ENCODE assay signal across 11 mouse cellular contexts in genomic region chr4:133863795-133864379, GRCm38 (mm10). TPM values are rescaled to one million over a fixed set of nuclear protein-coding genes. Genes with fewer than 3 reads are reported as not detected.
A peak's percentile ranks its signal among the peaks of the same experiment; 100 is the strongest.
DNase-seq lines count a peak whose midpoint lies in the region; ATAC-seq lines count a peak whose summit lies in the region.
"Had no signal": no experiment of that assay in that cellular context is flagged by ENCODE, and none has a peak within 500 bp of the region (broad histone marks: within the 10 kb centered on the region; RNA-seq: fewer than 3 reads in every experiment).

No protein-coding gene starts in this region.

- H3K9me3 ChIP-seq in intestine, embryonic 15.5 days: no peaks in the 10 kb centered on the region
- H3K9me3 ChIP-seq in intestine, embryonic 16.5 days (ENCODE audit: control insufficient read depth, low read length): no peaks in the 10 kb centered on the region
- no peaks in the 10 kb centered on the region for H3K9me3 ChIP-seq in embryonic facial prominence, embryonic 14.5 days (ENCODE audit: control insufficient read depth, low read length)
- H3K9me3 ChIP-seq in midbrain, embryonic 11.5 days (ENCODE audit: control insufficient read depth, low read length): no peaks in the 10 kb centered on the region
- H3K9me3 ChIP-seq: G1E; limb, embryonic 12.5 days had no signal

- H3K4me1 ChIP-seq in intestine, embryonic 15.5 days (replicated peaks): peaks cover 6% of the 10 kb centered on the region; the same call in 1 of the 2 replicates
- peaks cover 5% of the 10 kb centered on the region; the same call in 1 of the 2 replicates for H3K4me1 ChIP-seq in intestine, embryonic 16.5 days (ENCODE audit: control insufficient read depth, insufficient read depth, low read length)
- no peaks in the 10 kb centered on the region for H3K4me1 ChIP-seq in embryonic facial prominence, embryonic 14.5 days (ENCODE audit: control insufficient read depth, insufficient read depth, low read length)
- H3K4me1 ChIP-seq in midbrain, embryonic 11.5 days (ENCODE audit: control insufficient read depth, insufficient read depth, low read length): peaks cover 18% of the 10 kb centered on the region
- H3K4me1 ChIP-seq: limb, embryonic 12.5 days had no signal

- WGBS in intestine, embryonic 15.5 days: 74% methylated on average over 12 of the region's 12 CpGs
- WGBS in intestine, embryonic 16.5 days: 64% methylated on average over 12 of the region's 12 CpGs
- WGBS in embryonic facial prominence, embryonic 14.5 days: 64% methylated on average over 12 of the region's 12 CpGs
- WGBS in midbrain, embryonic 11.5 days: 48% methylated on average over 12 of the region's 12 CpGs

- DNase-seq in adrenal gland, postnatal 14 days: peak; percentile 59
- no peak for DNase-seq in embryonic facial prominence, embryonic 14.5 days (ENCODE audit: low spot score)
- no peak for DNase-seq in midbrain, embryonic 11.5 days (ENCODE audit: low spot score, missing footprints)
- no peak for DNase-seq in right cerebral cortex, postnatal 25 days
- DNase-seq: spleen, adult 18-20 months; thymus, postnatal 36 days had no signal

- ATAC-seq in intestine, embryonic 15.5 days: no peak
- ATAC-seq in intestine, embryonic 16.5 days: no peak
- ATAC-seq in embryonic facial prominence, embryonic 14.5 days (ENCODE audit: low read depth): no peak
- ATAC-seq in midbrain, embryonic 11.5 days (ENCODE audit: low FRiP score): peak; percentile 64; the same call in 1 of the 2 replicates
- no peak for ATAC-seq in monocyte, adult 5-6 weeks (replicated peaks; ENCODE audit: insufficient number of reproducible peaks, low FRiP score, low TSS enrichment, poor library complexity, severe bottlenecking)

- no peak overlapping the region for H3K4me3 ChIP-seq in intestine, embryonic 15.5 days (replicated peaks)
- no peak overlapping the region for H3K4me3 ChIP-seq in intestine, embryonic 16.5 days (ENCODE audit: low read length)
- H3K4me3 ChIP-seq in embryonic facial prominence, embryonic 14.5 days (ENCODE audit: low read depth, low read length): no peak overlapping the region
- H3K4me3 ChIP-seq in midbrain, embryonic 11.5 days (ENCODE audit: low read depth, low read length): no peak overlapping the region
- H3K4me3 ChIP-seq: limb, embryonic 12.5 days had no signal

- no peak overlapping the region for H3K27ac ChIP-seq in intestine, embryonic 15.5 days
- H3K27ac ChIP-seq in intestine, embryonic 16.5 days (ENCODE audit: low read length): no peak overlapping the region
- no peak overlapping the region for H3K27ac ChIP-seq in embryonic facial prominence, embryonic 14.5 days (replicated peaks; ENCODE audit: low read depth, low read length)
- peak overlapping the region; percentile 68 for H3K27ac ChIP-seq in midbrain, embryonic 11.5 days (ENCODE audit: low read depth, low read length)
- H3K27ac ChIP-seq: limb, embryonic 12.5 days had no signal

- H3K9ac ChIP-seq in intestine, embryonic 15.5 days: peak overlapping the region; percentile 10; the same call in 1 of the 2 replicates
- no peak overlapping the region for H3K9ac ChIP-seq in intestine, embryonic 16.5 days (ENCODE audit: low read depth, low read length)
- 0 out of 2 replicates have a peak overlapping the region, but pooled peaks have one; percentile 25 for H3K9ac ChIP-seq in embryonic facial prominence, embryonic 14.5 days (ENCODE audit: low read depth, low read length)
- peak overlapping the region; percentile 62 for H3K9ac ChIP-seq in midbrain, embryonic 11.5 days (ENCODE audit: low read length)
- H3K9ac ChIP-seq: limb, embryonic 12.5 days had no signal

- H3K27me3 ChIP-seq in intestine, embryonic 15.5 days (replicated peaks): no peaks in the 10 kb centered on the region
- H3K27me3 ChIP-seq in intestine, embryonic 16.5 days (replicated peaks; ENCODE audit: control insufficient read depth, insufficient read depth, low read length): no peaks in the 10 kb centered on the region
- H3K27me3 ChIP-seq in embryonic facial prominence, embryonic 14.5 days (replicated peaks; ENCODE audit: control insufficient read depth, insufficient read depth, low read length): no peaks in the 10 kb centered on the region
- no peaks in the 10 kb centered on the region for H3K27me3 ChIP-seq in midbrain, embryonic 11.5 days (ENCODE audit: control insufficient read depth, insufficient read depth, low read length)
- H3K27me3 ChIP-seq: limb, embryonic 12.5 days had no signal

- peaks cover 29% of the 10 kb centered on the region for H3K36me3 ChIP-seq in intestine, embryonic 15.5 days
- peaks cover 30% of the 10 kb centered on the region; the same call in 1 of the 2 replicates for H3K36me3 ChIP-seq in intestine, embryonic 16.5 days (ENCODE audit: control insufficient read depth, insufficient read depth, low read length)
- peaks cover 48% of the 10 kb centered on the region for H3K36me3 ChIP-seq in embryonic facial prominence, embryonic 14.5 days (ENCODE audit: control insufficient read depth, insufficient read depth, low read length)
- H3K36me3 ChIP-seq in midbrain, embryonic 11.5 days (ENCODE audit: control insufficient read depth, insufficient read depth, low read length): no peaks in the 10 kb centered on the region

- H3K4me2 ChIP-seq in intestine, embryonic 15.5 days (replicated peaks): no peak overlapping the region
- no peak overlapping the region for H3K4me2 ChIP-seq in intestine, embryonic 16.5 days (ENCODE audit: low read depth, low read length)
- H3K4me2 ChIP-seq in embryonic facial prominence, embryonic 14.5 days (ENCODE audit: low read depth, low read length): no peak overlapping the region
- no peak overlapping the region for H3K4me2 ChIP-seq in midbrain, embryonic 11.5 days
- H3K4me2 ChIP-seq: limb, embryonic 12.5 days had no signal

RNA-seq across cellular contexts. Expression of gene Rps6ka1, which starts 23.7 kb away (rescaled TPM):
- 124 and 133 TPM in 2 replicates for polyA plus RNA-seq in intestine, embryonic 15.5 days (2015; fragmentation: Nextera tagmentation; extraction: Ambion mirVana)
- polyA plus RNA-seq in intestine, embryonic 16.5 days (2015; fragmentation: Nextera tagmentation; extraction: Ambion mirVana): 148 and 156 TPM in 2 replicates
- total RNA-seq in adrenal gland, postnatal 14 days (2021): 17.9 and 19.9 TPM in 2 replicates
- polyA plus RNA-seq in embryonic facial prominence, embryonic 14.5 days (2014; fragmentation: Nextera tagmentation; extraction: Ambion mirVana): 27.3 and 29.9 TPM in 2 replicates
- 22.2 and 25.2 TPM in 2 replicates for polyA plus RNA-seq in midbrain, embryonic 11.5 days (2014; fragmentation: Nextera tagmentation; extraction: Ambion mirVana)
- 122 to 151 TPM (median 138 TPM) in 3 replicates for total RNA-seq in monocyte, adult 5-6 weeks (2017)
